Mouse (Mus musculus) G1E (cell line): ENCODE data around the gene Ubtd1. TPM values are rescaled to one million over a fixed set of nuclear protein-coding genes. Genes with fewer than 3 reads are reported as not detected.

Experiments used
- ATAC-seq: 2 replicates; pipeline ENCODE4 v1.8.0; 2016; ENCODE audit warnings: mild to moderate bottlenecking; ENCODE audit not compliant: insufficient number of reproducible peaks, poor library complexity, low FRiP score, severe bottlenecking; ENCODE audit errors: extremely low read depth
- DNase-seq: peaks from one replicate; pipeline ENCODE4 v3.0.0; 2012; ENCODE audit warnings: low spot score
- H3K27me3 ChIP-seq: 2 replicates; pipeline ENCODE4 v1.6.1; 2012; ENCODE audit warnings: mild to moderate bottlenecking, low read length, inconsistent platforms; ENCODE audit not compliant: insufficient read depth
- H3K36me3 ChIP-seq: replicated peaks from 2 replicates; pipeline ENCODE3; 2012; ENCODE audit warnings: mild to moderate bottlenecking, inconsistent platforms
- H3K4me1 ChIP-seq: 2 replicates; pipeline ENCODE4 v1.6.1; 2012; ENCODE audit warnings: low read depth, low read length, inconsistent platforms, mixed read lengths; ENCODE audit not compliant: insufficient read depth
- H3K4me3 ChIP-seq: 2 replicates; pipeline ENCODE4 v1.5.1; 2012; ENCODE audit warnings: low read depth, mild to moderate bottlenecking, inconsistent platforms, low read length, moderate library complexity, mixed read lengths
- H3K9me3 ChIP-seq: replicated peaks from 2 replicates; pipeline ENCODE4 v1.6.1; 2012; ENCODE audit warnings: inconsistent platforms
- CTCF ChIP-seq: IDR thresholded peaks from 2 replicates; pipeline ENCODE4 v1.5.1; 2012; ENCODE audit warnings: low read depth, low read length, inconsistent platforms, mixed read lengths
- GATA1 ChIP-seq: IDR thresholded peaks from 2 replicates; pipeline ENCODE4 v1.6.1; 2012; ENCODE audit warnings: borderline replicate concordance, low read length, inconsistent platforms, mixed read lengths
- GATA2 ChIP-seq: IDR thresholded peaks from 2 replicates; pipeline ENCODE4 v1.6.1; 2012; ENCODE audit warnings: low read depth, low read length, inconsistent platforms, borderline replicate concordance
- POLR2AphosphoS5 ChIP-seq: IDR thresholded peaks from 2 replicates; pipeline ENCODE4 v1.6.1; 2012; ENCODE audit warnings: low read depth, low read length, inconsistent platforms; ENCODE audit not compliant: insufficient replicate concordance
- TAL1 ChIP-seq: conservative IDR thresholded peaks from 2 replicates; pipeline ENCODE4 v1.6.1; 2012; ENCODE audit warnings: low read depth, low read length, inconsistent platforms, mixed read lengths
- polyA plus RNA-seq: library from polyadenylated mRNA; stranded (reverse); fragments of >175 nt; gene quantifications from 2 replicates; pipeline ENCODE4 v1.2.3, GENCODE M21; 2012
- total RNA-seq, 2 experiments: library from RNA; stranded (forward) in 1 of 2; stranded (reverse) in 1 of 2; fragments of 200-1000 nt in 1 of 2; fragments of >200 nt in 1 of 2; fragmentation: Nextera tagmentation in 1 of 2; gene quantifications; 2 replicates each; pipeline ENCODE4 v1.2.3; 2014 to 2017

The Ubtd1 gene
- total and polyA plus RNA-seq, 3 experiments: 4.2 to 19.9 (median 4.8) TPM

- H3K27me3 ChIP-seq: peaks cover 9% of the 10 kb centered on the region; the same call in 1 of the 2 replicates
- H3K9me3 ChIP-seq: no peaks in the 10 kb centered on the region
- H3K4me1 ChIP-seq: no peaks in the 10 kb centered on the region
- H3K36me3 ChIP-seq: no peaks in the 10 kb centered on the region
- ATAC-seq (no peak), DNase-seq (no peak)
- no peak overlapping the region for H3K4me3 ChIP-seq
- no peak for TF ChIP-seq GATA2
- no peak for TF ChIP-seq GATA1
- TF ChIP-seq TAL1: no peak
- no peak for TF ChIP-seq POLR2AphosphoS5
- TF ChIP-seq CTCF: no peak
Observed at GRCm38 (mm10) chr19:42051351-42051750, 69.8 kb downstream of the Ubtd1 start.

GRCm38 (mm10) chr19:42051948-42052347 lies 70.4 kb downstream of the Ubtd1 start, which contains the start of gene 4933411K16Rik:
Gene 4933411K16Rik, plus strand, starts transcription at chr19:42052248.
- Histone ChIP-seq H3K4me1 (no peaks in the 10 kb centered on the region), H3K27me3 (peaks cover 12% of the 10 kb centered on the region), H3K9me3 (no peaks in the 10 kb centered on the region), H3K36me3 (no peaks in the 10 kb centered on the region), H3K4me3 (no peak within 1 kb of the TSS)
- ATAC-seq (no peak), DNase-seq (no peak)
- TF ChIP-seq GATA1: no peak
- TF ChIP-seq TAL1: no peak
- no peak for TF ChIP-seq GATA2

GRCm38 (mm10) chr19:42054255-42054654 lies 72.7 kb downstream of the Ubtd1 start:
- Histone ChIP-seq H3K27me3 (peaks cover 23% of the 10 kb centered on the region), H3K36me3 (no peaks in the 10 kb centered on the region), H3K9me3 (no peaks in the 10 kb centered on the region), H3K4me3 (no peak overlapping the region), H3K4me1 (no peaks in the 10 kb centered on the region)
- no peak for ATAC-seq
- no peak for DNase-seq
- no peak for TF ChIP-seq GATA1
- TF ChIP-seq TAL1: no peak
- TF ChIP-seq POLR2AphosphoS5: no peak
- TF ChIP-seq GATA2: no peak
- TF ChIP-seq CTCF: no peak

- no peaks in the 10 kb centered on the region for H3K4me1 ChIP-seq
- TF ChIP-seq POLR2AphosphoS5 (no peak), TAL1 (no peak), GATA2 (no peak), GATA1 (no peak), CTCF (no peak)
- no peaks in the 10 kb centered on the region for H3K36me3 ChIP-seq
- ATAC-seq (no peak), DNase-seq (no peak)
- peaks cover 32% of the 10 kb centered on the region for H3K27me3 ChIP-seq
- no peaks in the 10 kb centered on the region for H3K9me3 ChIP-seq
- no peak overlapping the region for H3K4me3 ChIP-seq
Observed at GRCm38 (mm10) chr19:42055881-42056280, 74.3 kb downstream of the Ubtd1 start.

- DNase-seq (no peak), ATAC-seq (no peak)
- no peak overlapping the region for H3K4me3 ChIP-seq
- H3K27me3 ChIP-seq: peaks cover 36% of the 10 kb centered on the region
- H3K4me1 ChIP-seq: no peaks in the 10 kb centered on the region
- no peaks in the 10 kb centered on the region for H3K36me3 ChIP-seq
- TF ChIP-seq POLR2AphosphoS5: no peak
- TF ChIP-seq CTCF: no peak
- no peak for TF ChIP-seq GATA2
- TF ChIP-seq GATA1: no peak
- no peak for TF ChIP-seq TAL1
- H3K9me3 ChIP-seq: no peaks in the 10 kb centered on the region
Observed at GRCm38 (mm10) chr19:42056719-42057409, 75.3 kb downstream of the Ubtd1 start.

GRCm38 (mm10) chr19:42058426-42058825 lies 76.9 kb downstream of the Ubtd1 start:
- no peak for ATAC-seq
- H3K4me1 ChIP-seq: no peaks in the 10 kb centered on the region
- H3K4me3 ChIP-seq: no peak overlapping the region
- H3K27me3 ChIP-seq: peaks cover 35% of the 10 kb centered on the region
- no peaks in the 10 kb centered on the region for H3K36me3 ChIP-seq
- no peaks in the 10 kb centered on the region for H3K9me3 ChIP-seq
- TF ChIP-seq TAL1: no peak
- no peak for TF ChIP-seq POLR2AphosphoS5
- no peak for TF ChIP-seq CTCF
- DNase-seq: no peak

- no peak for DNase-seq
- Histone ChIP-seq H3K9me3 (no peaks in the 10 kb centered on the region), H3K36me3 (no peaks in the 10 kb centered on the region), H3K27me3 (peaks cover 34% of the 10 kb centered on the region), H3K4me1 (no peaks in the 10 kb centered on the region), H3K4me3 (no peak overlapping the region)
- TF ChIP-seq CTCF (no peak), POLR2AphosphoS5 (no peak), TAL1 (no peak), GATA2 (no peak)
- no peak for ATAC-seq
Observed at GRCm38 (mm10) chr19:42061443-42061842, 79.9 kb downstream of the Ubtd1 start.
